Mouse (Mus musculus) spleen, adult 18-20 months (tissue): ENCODE data around the gene Ripk4.

Source experiments
- DNase-seq, 2 experiments: peaks; one replicate each; pipeline ENCODE4 v3.0.0; 2022; ENCODE audit warnings: mixed read lengths in 2 of 2

Gene Ripk4

DNA sequence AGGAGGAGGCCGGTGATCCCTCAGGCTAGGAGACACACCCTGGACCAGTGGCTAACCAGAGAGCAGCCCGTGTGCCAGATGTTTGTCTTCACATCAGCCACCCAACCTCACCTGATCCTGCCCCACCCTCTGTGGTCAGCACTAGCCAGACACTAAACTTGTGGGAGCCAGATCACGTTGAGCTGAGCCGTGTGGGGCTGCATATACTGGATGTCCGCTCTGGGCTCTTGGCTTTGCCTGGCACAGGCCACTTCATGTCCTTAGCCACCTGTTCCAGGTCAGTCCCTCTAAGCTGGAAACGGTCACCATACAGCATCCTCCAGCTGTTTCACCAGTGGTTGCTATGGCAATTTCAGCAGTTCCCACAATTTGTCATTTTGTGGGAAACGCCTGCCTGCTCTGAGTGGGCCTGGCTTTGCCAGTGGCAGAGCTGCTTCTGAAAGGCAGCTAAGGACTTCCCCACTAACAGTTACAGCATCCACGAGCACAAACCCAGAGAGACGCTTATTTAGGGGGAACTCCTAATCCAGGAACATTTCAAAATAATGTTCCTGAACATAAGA is 28.7 kb downstream of the Ripk4 start:
- DNase-seq, result no peak

DNA sequence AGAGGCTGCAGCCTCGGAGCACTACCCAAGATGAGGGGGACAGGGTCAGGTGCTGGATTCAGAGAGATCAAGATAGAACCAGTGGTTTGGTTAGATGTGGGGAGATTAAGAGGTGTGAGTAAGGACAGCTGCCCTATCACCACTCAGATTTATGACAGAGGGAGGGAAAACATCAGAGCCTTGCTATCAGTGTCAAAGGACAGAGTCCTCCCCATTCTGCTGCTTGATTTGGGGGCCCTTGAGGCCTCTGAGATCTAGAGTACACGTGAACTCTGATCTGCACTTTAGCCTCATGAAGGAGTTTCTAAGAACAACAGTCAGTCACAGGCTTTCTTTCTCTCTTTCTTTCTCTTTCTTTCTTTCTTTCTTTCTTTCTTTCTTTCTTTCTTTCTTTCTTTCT is 30.0 kb downstream of the Ripk4 start:
- no peak for DNase-seq

DNA sequence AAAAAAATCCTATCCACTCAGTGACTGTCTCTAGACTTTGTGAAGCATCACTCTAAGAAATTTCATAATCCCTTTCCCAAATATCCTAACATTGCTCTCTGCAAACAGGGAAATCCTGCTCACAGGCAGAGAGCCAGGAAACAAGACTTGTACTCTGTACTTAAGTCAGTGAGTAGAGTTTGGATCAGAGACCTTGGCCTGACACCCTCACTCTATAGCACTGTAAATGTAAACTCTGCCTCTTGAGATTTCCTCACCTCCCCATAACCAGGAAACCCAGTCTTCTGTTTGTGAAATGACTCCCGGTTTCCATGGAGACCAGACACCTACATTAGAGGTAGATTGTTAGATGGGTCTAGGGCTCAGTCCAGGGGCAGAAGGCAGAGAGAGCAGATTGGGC is 33.3 kb downstream of the Ripk4 start:
- no peak for DNase-seq

DNA sequence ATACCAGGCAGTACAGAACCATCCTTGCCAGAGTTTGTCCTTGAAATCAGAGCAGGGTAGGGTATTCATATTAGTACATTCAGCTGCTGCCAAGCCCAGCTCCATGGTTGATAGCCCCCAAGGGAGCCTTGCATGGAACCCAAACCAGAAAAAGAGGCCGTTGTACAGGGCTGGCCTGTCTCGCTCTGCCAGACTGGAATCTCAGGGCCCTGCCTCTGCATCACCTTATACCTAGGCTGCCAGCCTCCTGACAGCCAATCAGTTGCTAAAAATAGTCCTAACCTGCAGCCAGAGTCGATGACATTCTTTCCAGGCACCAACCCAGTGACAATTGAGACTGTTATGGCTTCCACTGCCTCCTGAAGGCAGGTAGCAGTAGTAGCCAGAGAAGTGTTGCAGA is 37.2 kb downstream of the Ripk4 start:
- no peak for DNase-seq

DNA sequence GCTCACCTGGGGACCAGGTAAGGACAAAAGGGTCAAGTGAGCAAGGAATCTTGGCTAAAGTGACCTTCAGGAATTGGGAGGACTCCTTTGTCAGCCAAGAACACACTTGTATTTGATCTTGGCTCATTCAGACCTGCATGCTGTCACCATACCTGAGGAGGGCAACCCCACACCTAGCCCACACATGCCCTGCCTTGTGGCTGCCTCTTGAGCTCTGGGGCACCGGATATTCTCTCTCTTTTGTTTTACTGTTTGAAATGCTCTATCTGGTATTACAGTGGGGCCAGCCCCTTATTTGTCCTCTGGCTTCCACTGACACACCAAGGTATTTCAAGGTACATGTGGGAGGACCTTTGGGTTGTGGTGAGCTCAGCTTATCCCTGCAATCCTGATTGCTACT is 43.5 kb downstream of the Ripk4 start:
- DNase-seq, result no peak

DNA sequence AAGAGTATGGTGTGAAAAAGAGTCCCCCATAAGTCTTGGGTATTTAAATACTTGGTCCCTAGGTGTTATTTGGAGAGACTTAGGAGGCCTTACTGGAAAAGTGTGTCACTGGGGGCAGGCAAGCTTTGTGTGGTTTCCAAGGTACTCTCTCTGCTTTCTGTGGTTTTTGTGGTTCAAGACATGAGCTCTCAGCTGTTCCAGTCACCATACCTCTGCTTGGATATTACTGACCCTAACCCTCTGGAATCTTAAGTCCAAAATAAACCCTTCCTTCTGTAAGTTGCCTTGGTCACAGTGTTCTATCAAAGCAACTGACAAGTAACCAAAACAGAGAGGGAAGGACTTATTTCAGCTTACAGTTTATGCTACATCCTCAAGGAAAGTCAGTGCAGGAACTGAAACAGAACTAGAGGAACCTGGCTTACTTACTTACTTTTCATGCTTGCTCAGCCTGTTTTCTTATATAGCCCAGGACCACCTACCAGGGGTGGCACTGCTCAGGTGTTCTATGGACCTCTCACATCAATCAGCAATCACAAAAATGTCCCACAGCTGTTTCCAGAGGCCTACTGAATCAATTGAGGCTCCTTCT is 44.1 kb downstream of the Ripk4 start:
- no peak for DNase-seq

DNA sequence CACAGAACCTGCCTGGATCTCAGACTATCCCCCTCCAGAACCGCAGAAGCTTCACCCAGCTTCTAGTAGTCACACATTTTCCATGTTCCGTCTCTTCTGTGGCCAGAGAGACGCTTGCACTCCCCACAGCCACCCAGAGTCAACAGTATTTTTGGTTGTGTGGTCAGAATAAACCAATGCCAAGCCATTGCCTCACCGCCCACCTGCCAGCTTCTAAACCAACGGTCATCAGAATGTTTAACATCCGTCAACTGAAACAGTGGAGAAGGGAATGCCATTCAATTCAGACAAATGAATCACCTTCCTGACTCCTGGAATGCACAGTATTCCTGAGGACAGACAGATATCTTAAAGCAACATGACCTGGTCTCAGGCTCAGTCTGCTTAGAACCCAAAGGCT is 47.0 kb downstream of the Ripk4 start:
- no peak for DNase-seq

DNA sequence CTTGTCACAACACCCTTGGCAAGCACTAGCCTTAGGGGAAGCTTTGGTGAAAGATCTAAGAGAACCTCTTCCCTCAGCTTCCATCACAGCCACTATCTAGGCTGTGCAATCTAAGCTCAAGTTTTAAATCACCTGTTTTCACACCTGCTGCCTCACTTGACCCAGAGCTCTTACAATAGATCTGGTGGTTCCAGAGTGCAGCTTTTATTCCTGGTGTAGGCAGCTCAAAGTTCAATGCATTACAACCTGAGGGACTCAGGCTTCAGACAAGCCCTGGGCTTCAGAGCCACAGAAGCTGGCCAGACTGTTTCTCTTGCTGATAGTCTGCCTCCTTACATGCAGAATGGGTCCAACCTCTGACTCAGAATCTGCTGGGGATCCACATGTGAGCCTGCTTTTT is 51.5 kb downstream of the Ripk4 start:
- no peak for DNase-seq

DNA sequence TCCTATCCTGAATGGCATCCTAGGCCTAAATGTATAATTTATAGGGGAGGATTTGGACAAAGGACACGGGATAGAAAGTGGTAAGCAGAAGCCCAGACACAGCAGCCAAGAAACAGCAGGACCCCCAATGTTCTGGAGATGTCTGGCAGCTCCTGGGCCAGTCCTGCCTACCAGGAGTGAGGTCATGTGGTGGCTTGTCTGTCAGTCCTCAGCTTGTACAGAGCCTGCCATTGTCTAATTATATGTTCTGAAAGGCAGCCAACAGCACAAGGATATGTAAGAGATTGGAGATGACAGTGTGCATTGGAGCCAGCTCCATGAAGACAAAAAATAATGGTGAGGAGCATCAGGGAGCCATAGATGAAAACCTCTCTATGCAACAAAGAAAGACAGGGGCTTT is 61.7 kb downstream of the Ripk4 start:
- DNase-seq, result no peak

DNA sequence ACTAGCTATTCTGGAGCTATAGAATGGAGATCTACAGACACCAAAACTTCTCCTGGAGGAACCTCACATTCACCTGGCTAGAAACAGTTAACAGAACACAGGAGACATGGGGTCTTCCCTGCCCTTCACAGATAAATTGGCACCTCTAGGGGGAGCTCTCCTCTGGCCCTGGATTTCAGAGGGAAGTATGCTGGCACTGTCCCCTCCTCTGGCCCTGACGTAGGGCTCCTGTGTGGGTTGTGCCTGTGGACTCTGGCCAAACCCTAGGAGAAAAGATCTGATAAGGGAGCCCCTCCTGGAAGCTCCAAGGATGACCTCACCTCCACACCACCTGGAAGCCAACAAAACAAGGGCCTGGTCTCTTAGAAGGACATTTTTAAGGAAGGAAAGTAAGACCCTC is 65.8 kb downstream of the Ripk4 start:
- DNase-seq, result peak in 1 of 2 experiments; percentile 2

DNA sequence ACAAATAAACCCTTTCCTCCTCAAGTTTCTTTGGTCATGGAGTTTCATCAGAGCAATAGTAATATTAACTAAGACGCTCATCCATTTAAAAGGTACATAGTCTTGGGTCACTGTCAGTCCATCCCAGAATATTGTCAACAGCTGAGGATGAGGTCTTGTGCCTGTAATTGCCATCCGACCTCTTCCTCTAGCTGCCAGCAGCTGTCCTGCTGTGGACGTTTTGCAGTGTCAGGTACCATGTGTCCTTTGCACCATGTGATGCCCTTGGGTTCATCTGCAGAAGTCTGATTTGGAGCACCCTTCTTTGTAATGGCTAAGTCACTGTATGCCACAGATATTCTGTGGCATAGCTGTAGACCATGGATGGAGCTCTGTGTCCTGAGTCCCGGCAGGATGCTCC is 67.9 kb downstream of the Ripk4 start:
- no peak for DNase-seq
